Mouse (Mus musculus) bone marrow macrophage, adult 2 months (primary cell): ENCODE measurements around the gene Egfl8.

ENCODE experiments used
- CTCF ChIP-seq: IDR thresholded peaks from 2 replicates; pipeline ENCODE4 v1.5.1; 2012; ENCODE audit warnings: low read depth, mild to moderate bottlenecking, low read length, moderate library complexity
- POLR2A ChIP-seq: IDR thresholded peaks from 2 replicates; pipeline ENCODE4 v1.6.1; 2012; ENCODE audit warnings: mild to moderate bottlenecking, low read depth, low read length, borderline replicate concordance

DNA sequence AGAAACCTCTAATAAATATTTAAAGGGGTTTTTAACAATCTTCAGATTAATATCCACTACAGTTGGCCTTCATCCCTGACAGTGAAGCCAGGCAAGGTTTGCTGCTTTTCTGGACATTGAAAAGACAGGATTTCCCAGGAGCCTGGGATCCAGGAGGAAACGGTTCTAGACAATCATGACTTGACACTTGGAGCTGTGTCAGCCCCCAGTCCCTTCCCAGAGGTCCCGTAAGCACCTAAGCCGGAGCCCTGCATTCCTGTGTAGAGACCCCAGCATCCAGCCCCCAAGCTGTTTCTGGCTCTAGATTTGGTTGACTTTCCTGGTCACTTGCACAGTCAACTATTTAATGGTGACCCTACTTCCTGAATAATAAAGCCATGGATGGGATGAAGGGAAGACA is 42.8 kb upstream of the Egfl8 start:
- TF ChIP-seq CTCF (no peak), POLR2A (no peak)
